Mouse (Mus musculus): ENCODE results near the gene Vgf. TPM values are rescaled to one million over a fixed set of nuclear protein-coding genes. Genes with fewer than 3 reads are reported as not detected.
A peak's percentile ranks its signal among the peaks of the same experiment; 100 is the strongest.

Vgf gene
- polyA plus RNA-seq, 1 experiment: 0.84 TPM

DNA sequence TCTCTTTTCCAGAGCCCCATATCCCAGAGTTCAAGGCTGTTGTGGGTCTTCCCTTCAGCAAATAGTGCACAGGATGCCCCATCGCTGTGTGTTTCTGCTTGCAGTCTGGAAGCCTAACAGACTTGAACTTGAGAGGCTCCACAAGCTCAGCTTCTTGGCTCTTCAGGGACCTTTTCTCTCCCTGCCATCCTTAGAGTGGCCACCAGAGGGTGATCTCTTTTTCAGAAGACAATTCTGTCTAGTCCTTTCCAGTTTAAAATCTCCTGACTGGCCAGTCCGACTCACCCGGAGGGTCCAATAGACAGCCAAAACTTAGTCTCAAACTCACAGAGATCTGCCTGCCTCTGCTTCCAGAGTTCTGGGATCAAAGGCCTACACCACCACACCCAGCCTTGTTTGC, 16.2 kb upstream of the Vgf start:
- Histone ChIP-seq H3K27ac (ENCODE audit: control insufficient read depth, insufficient read depth, low read depth, low read length) (no peak overlapping the region), H3K27me3 (ENCODE audit: control insufficient read depth, insufficient read depth, low read length) (no peaks in the 10 kb centered on the region), H3K4me3 (ENCODE audit: control insufficient read depth, low read depth, low read length) (no peak overlapping the region), H3K4me1 (ENCODE audit: control insufficient read depth, insufficient read depth, low read length) (no peaks in the 10 kb centered on the region), H3K36me3 (ENCODE audit: control insufficient read depth, insufficient read depth, low read length) (no peaks in the 10 kb centered on the region)
- TF ChIP-seq CTCF (IDR thresholded peaks at IDR 0.05; ENCODE audit: control insufficient read depth, insufficient read depth, insufficient replicate concordance, low read depth, low read length): no peak
- no peak for TF ChIP-seq POLR2A (IDR thresholded peaks at IDR 0.05; ENCODE audit: control insufficient read depth, low read depth, low read length)

DNA sequence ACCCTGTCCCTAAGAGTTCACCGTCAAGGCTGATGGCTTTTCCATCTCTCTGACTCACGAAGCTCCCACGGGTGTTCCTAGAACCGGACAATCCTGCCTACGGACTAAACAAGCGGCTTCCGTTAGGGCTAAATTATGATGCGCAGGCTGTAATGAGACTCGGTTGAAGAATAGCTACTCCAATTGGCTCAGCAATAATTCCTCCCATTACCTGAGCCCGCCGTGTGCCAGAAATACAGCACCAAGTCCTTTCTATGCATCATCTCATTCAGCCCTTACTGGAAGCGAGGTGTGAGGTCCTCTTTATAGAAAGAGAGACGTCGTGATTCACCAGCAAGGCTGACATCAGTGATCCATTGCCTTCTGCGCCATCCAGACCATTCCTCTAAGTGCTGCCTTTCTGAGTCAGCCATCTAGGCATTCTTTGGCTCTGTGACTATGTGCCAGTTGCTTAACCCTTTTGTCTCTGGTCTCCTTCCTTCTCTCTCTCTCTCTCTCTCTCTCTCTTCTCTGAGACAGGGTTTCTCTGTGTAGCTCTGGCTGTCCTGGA, 13.7 kb upstream of the Vgf start:
- no peak for TF ChIP-seq CTCF (IDR thresholded peaks at IDR 0.05; ENCODE audit: control insufficient read depth, insufficient read depth, insufficient replicate concordance, low read depth, low read length)
- TF ChIP-seq POLR2A (IDR thresholded peaks at IDR 0.05; ENCODE audit: control insufficient read depth, low read depth, low read length): no peak
- H3K4me3 ChIP-seq (ENCODE audit: control insufficient read depth, low read depth, low read length): no peak overlapping the region
- H3K27ac ChIP-seq (ENCODE audit: control insufficient read depth, insufficient read depth, low read depth, low read length): no peak overlapping the region

DNA sequence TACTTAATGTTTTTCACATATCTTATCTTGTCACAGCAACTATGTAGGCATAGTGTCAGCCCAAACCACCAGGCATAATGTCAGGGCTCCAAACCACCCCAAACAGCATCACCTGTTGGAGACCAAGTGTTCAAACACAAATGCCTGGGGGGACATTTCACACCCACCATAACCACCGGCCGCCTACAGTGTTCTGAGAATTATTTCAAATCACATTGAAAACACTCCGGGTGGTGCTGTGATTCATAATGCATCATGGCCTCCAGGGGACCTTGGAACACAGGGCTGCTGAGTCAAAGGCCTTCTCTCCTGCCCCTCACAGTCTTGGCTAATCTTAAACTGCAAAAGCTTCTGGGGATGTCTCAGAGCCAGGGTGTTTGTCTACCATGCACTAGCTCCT, 10.3 kb upstream of the Vgf start:
- Histone ChIP-seq H3K4me1 (ENCODE audit: control insufficient read depth, insufficient read depth, low read length) (no peaks in the 10 kb centered on the region), H3K36me3 (ENCODE audit: control insufficient read depth, insufficient read depth, low read length) (no peaks in the 10 kb centered on the region), H3K4me3 (ENCODE audit: control insufficient read depth, low read depth, low read length) (no peak overlapping the region), H3K27ac (ENCODE audit: control insufficient read depth, insufficient read depth, low read depth, low read length) (no peak overlapping the region), H3K27me3 (ENCODE audit: control insufficient read depth, insufficient read depth, low read length) (no peaks in the 10 kb centered on the region)
- TF ChIP-seq POLR2A (IDR thresholded peaks at IDR 0.05; ENCODE audit: control insufficient read depth, low read depth, low read length): no peak
- no peak for TF ChIP-seq CTCF (IDR thresholded peaks at IDR 0.05; ENCODE audit: control insufficient read depth, insufficient read depth, insufficient replicate concordance, low read depth, low read length)

More for the DNA sequence above, 13.7 kb upstream of the Vgf start:
- Histone ChIP-seq H3K27me3 (ENCODE audit: control insufficient read depth, insufficient read depth, low read length) (no peaks in the 10 kb centered on the region), H3K4me1 (ENCODE audit: control insufficient read depth, insufficient read depth, low read length) (no peaks in the 10 kb centered on the region), H3K36me3 (ENCODE audit: control insufficient read depth, insufficient read depth, low read length) (no peaks in the 10 kb centered on the region)

DNA sequence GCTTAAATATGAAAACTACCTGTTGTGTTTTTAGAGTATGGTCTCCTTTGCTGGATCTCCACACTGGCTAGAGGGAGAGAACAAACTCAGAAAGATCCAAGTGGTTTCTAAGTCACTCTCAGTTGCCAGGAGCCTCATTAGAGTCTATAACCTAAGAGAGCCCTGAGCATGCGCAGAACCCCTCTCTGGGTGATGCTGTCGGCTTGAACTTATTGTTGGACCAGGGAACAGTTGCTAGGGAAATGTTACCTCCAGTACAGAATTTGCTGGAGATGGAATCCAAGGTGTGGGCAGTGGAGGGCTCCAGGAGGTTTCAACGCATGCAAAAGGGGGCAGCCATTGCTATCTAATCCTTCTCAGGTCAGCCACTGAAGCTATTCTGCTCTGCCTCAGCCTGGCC, 1.9 kb upstream of the Vgf start:
- TF ChIP-seq CTCF (IDR thresholded peaks at IDR 0.05; ENCODE audit: control insufficient read depth, insufficient read depth, insufficient replicate concordance, low read depth, low read length) (no peak), POLR2A (IDR thresholded peaks at IDR 0.05; ENCODE audit: control insufficient read depth, low read depth, low read length) (no peak)
- Histone ChIP-seq H3K4me1 (ENCODE audit: control insufficient read depth, insufficient read depth, low read length) (peaks cover 6% of the 10 kb centered on the region), H3K36me3 (ENCODE audit: control insufficient read depth, insufficient read depth, low read length) (no peaks in the 10 kb centered on the region), H3K4me3 (ENCODE audit: control insufficient read depth, low read depth, low read length) (peak overlapping the region; percentile 46; the same call in 1 of the 2 replicates), H3K27me3 (ENCODE audit: control insufficient read depth, insufficient read depth, low read length) (no peaks in the 10 kb centered on the region), H3K27ac (ENCODE audit: control insufficient read depth, insufficient read depth, low read depth, low read length) (no peak overlapping the region)

DNA sequence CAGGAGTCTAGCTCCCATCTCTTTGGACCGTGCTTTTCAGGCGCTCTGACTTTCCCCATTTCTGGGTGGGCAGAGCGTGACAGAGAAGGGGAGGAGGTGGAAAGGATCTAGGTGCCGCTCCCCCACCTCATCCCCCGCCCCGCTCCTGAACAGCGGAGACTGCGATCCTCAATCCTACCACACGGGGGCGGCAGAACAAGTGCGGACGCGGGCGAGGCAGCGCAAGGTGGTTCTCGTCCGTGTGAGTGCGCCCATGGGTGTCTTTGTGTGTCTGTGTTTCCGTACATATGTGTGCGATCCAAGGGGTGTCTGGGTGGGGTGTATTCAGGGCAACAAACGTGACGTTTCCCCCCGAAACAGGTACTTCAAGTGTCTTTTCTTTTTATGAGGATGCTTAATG, 1.1 kb upstream of the Vgf start:
- no peak overlapping the region for H3K27ac ChIP-seq (ENCODE audit: control insufficient read depth, insufficient read depth, low read depth, low read length)
- no peaks in the 10 kb centered on the region for H3K27me3 ChIP-seq (ENCODE audit: control insufficient read depth, insufficient read depth, low read length)
- peak overlapping the region; percentile 14 for H3K4me3 ChIP-seq (ENCODE audit: control insufficient read depth, low read depth, low read length)

DNA sequence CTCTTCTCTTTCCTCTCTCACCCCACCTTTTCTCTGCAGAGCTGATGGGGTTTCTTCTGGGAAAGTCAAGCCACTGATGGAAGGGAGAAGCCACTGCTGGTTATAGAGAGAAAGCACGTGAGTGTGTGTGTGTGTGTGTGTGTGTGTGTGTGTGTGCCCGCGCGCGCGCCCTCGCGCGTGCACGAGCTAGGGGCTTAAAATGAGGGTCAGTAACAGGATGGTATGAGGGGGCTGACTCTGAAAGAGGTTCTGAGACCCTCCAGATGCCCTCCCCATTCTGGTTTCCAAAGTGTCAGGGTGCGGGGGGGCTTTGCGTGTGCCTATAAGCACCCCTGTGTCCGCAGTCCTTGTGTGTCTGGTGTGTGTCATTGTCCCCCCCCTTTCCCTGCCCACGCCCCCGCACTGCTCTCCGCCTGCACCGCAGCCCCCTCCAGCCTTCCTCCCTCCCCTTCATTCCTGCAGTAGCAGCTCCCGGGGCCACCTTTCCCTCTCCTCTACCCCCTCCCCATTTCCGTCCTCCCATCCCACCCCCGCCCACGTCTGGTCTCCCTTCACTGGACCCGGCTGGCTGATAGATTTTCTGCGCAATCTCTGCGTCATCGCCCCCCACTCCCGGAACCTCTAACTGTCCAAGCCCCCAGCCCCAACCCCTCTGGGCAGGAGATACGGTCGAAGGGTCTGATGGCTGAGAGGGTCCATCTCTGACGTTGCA, 2.5 kb downstream of the Vgf start:
- H3K4me1 ChIP-seq (ENCODE audit: control insufficient read depth, insufficient read depth, low read length): peaks cover 39% of the 10 kb centered on the region
- no peak overlapping the region for H3K27ac ChIP-seq (ENCODE audit: control insufficient read depth, insufficient read depth, low read depth, low read length)
- no peaks in the 10 kb centered on the region for H3K36me3 ChIP-seq (ENCODE audit: control insufficient read depth, insufficient read depth, low read length)
- TF ChIP-seq POLR2A (IDR thresholded peaks at IDR 0.05; ENCODE audit: control insufficient read depth, low read depth, low read length): no peak
- TF ChIP-seq CTCF (IDR thresholded peaks at IDR 0.05; ENCODE audit: control insufficient read depth, insufficient read depth, insufficient replicate concordance, low read depth, low read length): no peak
- H3K4me3 ChIP-seq (ENCODE audit: control insufficient read depth, low read depth, low read length): no peak overlapping the region
- H3K27me3 ChIP-seq (ENCODE audit: control insufficient read depth, insufficient read depth, low read length): 0 out of 2 replicates have a peak, but pooled peaks cover 2% of the 10 kb centered on the region

More for the DNA sequence above, 1.1 kb upstream of the Vgf start:
- no peak for TF ChIP-seq POLR2A (IDR thresholded peaks at IDR 0.05; ENCODE audit: control insufficient read depth, low read depth, low read length)
- peak; percentile 99 for TF ChIP-seq CTCF (IDR thresholded peaks at IDR 0.05; ENCODE audit: control insufficient read depth, insufficient read depth, insufficient replicate concordance, low read depth, low read length)
- Histone ChIP-seq H3K4me1 (ENCODE audit: control insufficient read depth, insufficient read depth, low read length) (peaks cover 13% of the 10 kb centered on the region), H3K36me3 (ENCODE audit: control insufficient read depth, insufficient read depth, low read length) (no peaks in the 10 kb centered on the region)

DNA sequence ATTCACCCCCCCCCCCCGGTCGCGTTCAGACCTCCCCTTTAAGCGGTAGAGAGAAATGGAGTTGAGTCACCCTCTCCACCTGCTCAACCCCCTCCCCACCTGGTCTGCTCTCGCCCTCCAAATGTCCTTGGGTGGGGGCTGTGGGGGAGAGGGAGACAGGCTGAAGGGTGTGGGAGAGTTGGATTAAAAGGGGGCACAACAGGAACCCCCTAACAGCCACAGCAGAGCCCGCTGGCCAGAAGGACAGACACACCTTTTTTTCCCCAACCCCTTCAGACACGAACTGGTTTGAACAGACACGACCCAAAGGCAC, 3.0 kb downstream of the Vgf start:
- Histone ChIP-seq H3K4me3 (ENCODE audit: control insufficient read depth, low read depth, low read length) (no peak overlapping the region), H3K4me1 (ENCODE audit: control insufficient read depth, insufficient read depth, low read length) (peaks cover 39% of the 10 kb centered on the region), H3K27me3 (ENCODE audit: control insufficient read depth, insufficient read depth, low read length) (0 out of 2 replicates have a peak, but pooled peaks cover 2% of the 10 kb centered on the region), H3K36me3 (ENCODE audit: control insufficient read depth, insufficient read depth, low read length) (no peaks in the 10 kb centered on the region), H3K27ac (ENCODE audit: control insufficient read depth, insufficient read depth, low read depth, low read length) (no peak overlapping the region)
- no peak for TF ChIP-seq CTCF (IDR thresholded peaks at IDR 0.05; ENCODE audit: control insufficient read depth, insufficient read depth, insufficient replicate concordance, low read depth, low read length)
- no peak for TF ChIP-seq POLR2A (IDR thresholded peaks at IDR 0.05; ENCODE audit: control insufficient read depth, low read depth, low read length)

Data from testis, adult 2 months (tissue).